Mouse (Mus musculus) kidney, postnatal 0 days (tissue): ENCODE data around the gene Pik3cb. TPM values are rescaled to one million over a fixed set of nuclear protein-coding genes. Genes with fewer than 3 reads are reported as not detected.
A peak's percentile ranks its signal among the peaks of the same experiment; 100 is the strongest.

Experiments
- ATAC-seq: fragments of 200-750 bp; cut with Nextera tagmentation; replicated peaks from 2 replicates; pipeline ENCODE4 v1.8.0; 2017; ENCODE audit warnings: low read depth, moderate number of reproducible peaks, moderate TSS enrichment, moderate library complexity; ENCODE audit not compliant: low FRiP score
- DNase-seq: peaks from one replicate; pipeline ENCODE4 v3.0.0-alpha.2; 2016; ENCODE audit warnings: low spot score
- H3K27ac ChIP-seq: fragments of 300-500 bp; sonication (generic); 2 replicates; pipeline ENCODE4 v1.5.1; 2014; ENCODE audit warnings: mild to moderate bottlenecking
- H3K27me3 ChIP-seq: fragments of 300-500 bp; sonication (generic); 2 replicates; pipeline ENCODE4 v1.6.1; 2014; ENCODE audit warnings: low read length, mixed read lengths; ENCODE audit not compliant: insufficient read depth
- H3K36me3 ChIP-seq: fragments of 300-500 bp; sonication (generic); 2 replicates; pipeline ENCODE4 v1.6.1; 2014; ENCODE audit warnings: low read length, mixed read lengths; ENCODE audit not compliant: insufficient read depth
- H3K4me1 ChIP-seq: fragments of 300-500 bp; sonication (generic); replicated peaks from 2 replicates; pipeline ENCODE4 v1.6.1; 2014; ENCODE audit warnings: antibody characterized with exemption, low read length, mixed read lengths; ENCODE audit not compliant: insufficient read depth
- H3K4me2 ChIP-seq: fragments of 300-500 bp; sonication (generic); 2 replicates; pipeline ENCODE4 v1.6.1; 2014; ENCODE audit warnings: mild to moderate bottlenecking, low read length, moderate library complexity, mixed read lengths
- H3K4me3 ChIP-seq: fragments of 300-500 bp; sonication (generic); replicated peaks from 2 replicates; pipeline ENCODE4 v1.5.1; 2014; ENCODE audit warnings: low read depth, low read length
- H3K9ac ChIP-seq: fragments of 300-500 bp; sonication (generic); 2 replicates; pipeline ENCODE4 v1.6.1; 2014; ENCODE audit warnings: low read depth, low read length
- H3K9me3 ChIP-seq: fragments of 300-500 bp; sonication (generic); replicated peaks from 2 replicates; pipeline ENCODE4 v1.6.1; 2016; ENCODE audit warnings: low read length, inconsistent platforms, mixed read lengths
- CTCF ChIP-seq: IDR thresholded peaks from 2 replicates; pipeline ENCODE4 v1.5.1; 2016; ENCODE audit warnings: antibody characterized with exemption, low read depth, mild to moderate bottlenecking, moderate library complexity
- WGBS: fragments of 180-500 bp; shearing (Covaris S2); extraction: QIAGEN DNeasy Blood & Tissue Kit; methylation state at CpG from one replicate; pipeline ENCODE4 v1.1.7; 2014; 5-methylcytosine and 5-hydroxymethylcytosine counted together
- polyA plus RNA-seq: library from polyadenylated mRNA; unstranded; fragments of >200 nt; fragmentation: Nextera tagmentation; extraction: Ambion mirVana; gene quantifications from 2 replicates; pipeline ENCODE4 v1.2.1, GENCODE M21; 2015

Pik3cb gene
- polyA plus RNA-seq, 1 experiment from 2014 or later: 1.3 TPM

GRCm38 (mm10) chr9:99009069-99009897 lies 131.1 kb downstream of the Pik3cb start:
- WGBS: 55% methylated on average over 12 of the region's 12 CpGs
- Histone ChIP-seq H3K4me2 (no peak overlapping the region), H3K27me3 (no peaks in the 10 kb centered on the region), H3K9me3 (no peaks in the 10 kb centered on the region), H3K27ac (no peak overlapping the region), H3K9ac (no peak overlapping the region), H3K4me1 (no peaks in the 10 kb centered on the region), H3K36me3 (no peaks in the 10 kb centered on the region), H3K4me3 (no peak overlapping the region)
- ATAC-seq (no peak), DNase-seq (no peak)
- TF ChIP-seq CTCF: no peak

- WGBS: 94% methylated on average over 6 of the region's 6 CpGs
- ATAC-seq: no peak
- 0 out of 2 replicates have a peak, but pooled peaks cover 10% of the 10 kb centered on the region for H3K36me3 ChIP-seq
- H3K27ac ChIP-seq: no peak overlapping the region
- no peaks in the 10 kb centered on the region for H3K4me1 ChIP-seq
- no peak for TF ChIP-seq CTCF
- H3K9ac ChIP-seq: no peak overlapping the region
- DNase-seq: no peak
- no peaks in the 10 kb centered on the region for H3K27me3 ChIP-seq
- no peak overlapping the region for H3K4me3 ChIP-seq
- no peaks in the 10 kb centered on the region for H3K9me3 ChIP-seq
- H3K4me2 ChIP-seq: no peak overlapping the region
Observed at GRCm38 (mm10) chr9:99001326-99001725, 139.1 kb downstream of the Pik3cb start.

GRCm38 (mm10) chr9:98999881-99000339 lies 140.5 kb downstream of the Pik3cb start:
- WGBS: 70% methylated on average over 9 of the region's 9 CpGs

GRCm38 (mm10) chr9:98994103-98994502 lies 146.3 kb downstream of the Pik3cb start:
- TF ChIP-seq CTCF: no peak
- Histone ChIP-seq H3K9ac (no peak overlapping the region), H3K27ac (no peak overlapping the region), H3K27me3 (no peaks in the 10 kb centered on the region), H3K4me2 (no peak overlapping the region), H3K9me3 (no peaks in the 10 kb centered on the region), H3K4me3 (no peak overlapping the region), H3K4me1 (no peaks in the 10 kb centered on the region), H3K36me3 (no peaks in the 10 kb centered on the region)
- no peak for DNase-seq
- 78% methylated on average over 4 of the region's 4 CpGs for WGBS
- ATAC-seq: no peak

More at GRCm38 (mm10) chr9:98999881-99000339, 140.5 kb downstream of the Pik3cb start:
- no peak for ATAC-seq
- no peak overlapping the region for H3K4me3 ChIP-seq
- DNase-seq: no peak
- H3K27ac ChIP-seq: no peak overlapping the region
- no peak overlapping the region for H3K9ac ChIP-seq
- H3K27me3 ChIP-seq: no peaks in the 10 kb centered on the region
- no peaks in the 10 kb centered on the region for H3K9me3 ChIP-seq
- 0 out of 2 replicates have a peak, but pooled peaks cover 10% of the 10 kb centered on the region for H3K36me3 ChIP-seq
- H3K4me2 ChIP-seq: no peak overlapping the region
- no peaks in the 10 kb centered on the region for H3K4me1 ChIP-seq
- TF ChIP-seq CTCF: no peak

- WGBS: 51% methylated on average over 9 of the region's 9 CpGs
- Histone ChIP-seq H3K4me2 (peak overlapping the region; percentile 96), H3K27me3 (no peaks in the 10 kb centered on the region), H3K9ac (peak overlapping the region; percentile 81; the same call in 1 of the 2 replicates), H3K4me1 (peaks cover 5% of the 10 kb centered on the region), H3K36me3 (no peaks in the 10 kb centered on the region), H3K4me3 (peak overlapping the region; percentile 80), H3K9me3 (no peaks in the 10 kb centered on the region), H3K27ac (no peak overlapping the region)
- TF ChIP-seq CTCF: no peak
- ATAC-seq (no peak), DNase-seq (no peak)
Observed at GRCm38 (mm10) chr9:98987131-98987530, 153.3 kb downstream of the Pik3cb start.

Other genes starting within 250 kb of the Pik3cb start
- not detected in 2 replicates for gene 7420426K07Rik, start 237.5 kb downstream of the Pik3cb start, polyA plus RNA-seq
- not detected in 2 replicates for gene Foxl2, start 185.3 kb downstream of the Pik3cb start, polyA plus RNA-seq
- gene Faim, start 154.2 kb downstream of the Pik3cb start, polyA plus RNA-seq: 59.1 and 61.3 TPM in 2 replicates
- 0.71 and 0.76 TPM in 2 replicates for gene Gm1123, start 104.9 kb downstream of the Pik3cb start, polyA plus RNA-seq
- gene Faiml, start 96.6 kb upstream of the Pik3cb start, polyA plus RNA-seq: not detected in 2 replicates
- gene Cep70, start 102.7 kb upstream of the Pik3cb start, polyA plus RNA-seq: 21.9 and 22.1 TPM in 2 replicates
- gene Esyt3, start 217.9 kb upstream of the Pik3cb start, polyA plus RNA-seq: 0.41 and 0.42 TPM in 2 replicates